Mouse (Mus musculus) CH12F3 (cell line): ENCODE results near the gene Kalrn.

Experiments
- in situ Hi-C: fragments of 300-500 bp; cut with MboI; formaldehyde crosslinking; loops from 2 replicates; pipeline ENCODE4 v1.14.3; 2020; ENCODE audit warnings: low sequenced_read_pairs

Kalrn gene

DNA sequence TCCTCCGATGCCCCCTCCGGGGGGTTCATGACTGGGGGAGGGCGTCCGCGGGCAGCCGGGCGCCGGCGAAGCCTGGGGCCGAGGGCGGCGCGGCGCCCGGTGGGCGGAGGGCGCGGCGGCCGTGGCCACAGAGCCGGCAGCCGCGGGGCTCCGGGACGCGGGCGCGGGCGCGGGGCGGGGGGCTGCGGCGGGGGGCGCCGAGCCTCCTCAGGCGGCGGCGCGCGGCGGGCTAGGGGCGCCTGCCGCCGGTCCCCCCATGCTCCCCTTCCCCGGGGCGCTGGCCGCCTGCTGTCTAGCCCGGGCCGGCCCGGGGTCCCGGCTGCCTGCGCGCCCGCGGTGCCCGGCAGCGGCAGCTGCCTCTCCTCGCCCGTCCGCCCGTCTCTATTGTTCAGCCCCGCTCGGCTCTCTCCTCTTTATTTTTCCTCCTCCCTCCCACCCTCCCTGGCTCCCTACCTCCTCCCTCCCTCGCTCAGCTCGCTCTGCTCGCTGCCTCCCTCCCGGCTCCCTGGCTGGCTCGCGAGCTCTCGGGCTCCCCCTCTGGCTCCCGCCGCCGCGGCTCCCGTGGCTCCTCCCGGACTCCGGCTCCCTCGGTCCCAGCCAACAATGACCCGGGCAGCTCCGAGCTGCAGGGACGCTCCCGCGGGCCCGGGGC lies at the start of gene Kalrn:
Gene Kalrn (minus strand): TSS at position 382 of the 652 bp plus-strand sequence.
- in situ Hi-C loops, result no loop called here

- in situ Hi-C loops, result no loop called here
These were observed 40.7 kb upstream of the Kalrn start for GRCm38 (mm10) chr16:34614021-34614420.

DNA sequence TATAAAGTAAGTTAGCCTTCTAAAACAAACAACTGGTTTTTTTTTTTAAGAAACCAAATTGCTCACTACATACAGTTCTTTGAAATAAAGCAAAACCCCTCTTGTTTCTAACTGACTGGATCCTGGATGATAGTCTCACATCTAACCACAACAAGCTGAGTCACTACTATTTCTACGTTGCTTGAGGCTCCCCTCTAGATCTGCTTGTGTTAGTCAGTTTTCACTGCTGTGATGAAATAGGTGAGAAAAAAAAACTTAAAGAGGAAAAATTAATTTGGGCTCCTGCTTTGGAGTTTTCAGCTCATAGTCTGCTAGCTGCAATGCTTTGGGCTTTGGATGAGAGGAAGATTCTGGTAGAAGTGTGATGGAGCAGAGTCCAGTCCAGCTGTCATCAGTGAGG lies 36.8 kb upstream of the Kalrn start:
- in situ Hi-C loops, result no loop called here

DNA sequence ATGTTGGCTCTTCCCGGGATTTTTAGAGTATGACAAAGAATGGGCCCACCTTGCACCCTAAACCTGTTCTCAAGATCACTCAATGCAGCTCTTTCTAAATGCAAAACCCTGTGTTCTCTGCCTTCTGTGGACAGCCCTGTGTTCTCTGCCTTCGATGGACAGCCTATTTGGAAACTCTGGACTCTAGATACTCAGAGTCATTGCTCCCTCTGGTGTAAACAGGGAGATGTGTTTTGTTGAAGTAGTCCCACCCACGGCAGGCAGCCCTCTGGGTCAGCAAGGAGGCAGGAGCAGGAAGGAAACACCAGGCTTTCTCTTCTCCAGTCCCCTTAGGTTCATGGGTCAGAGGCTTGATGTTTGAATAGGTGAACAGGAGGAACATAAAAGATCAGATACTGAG lies 32.3 kb upstream of the Kalrn start:
- in situ Hi-C loops, result no loop called here

GRCm38 (mm10) chr16:34603854-34604253 lies 30.5 kb upstream of the Kalrn start:
- in situ Hi-C loops, result no loop called here

DNA sequence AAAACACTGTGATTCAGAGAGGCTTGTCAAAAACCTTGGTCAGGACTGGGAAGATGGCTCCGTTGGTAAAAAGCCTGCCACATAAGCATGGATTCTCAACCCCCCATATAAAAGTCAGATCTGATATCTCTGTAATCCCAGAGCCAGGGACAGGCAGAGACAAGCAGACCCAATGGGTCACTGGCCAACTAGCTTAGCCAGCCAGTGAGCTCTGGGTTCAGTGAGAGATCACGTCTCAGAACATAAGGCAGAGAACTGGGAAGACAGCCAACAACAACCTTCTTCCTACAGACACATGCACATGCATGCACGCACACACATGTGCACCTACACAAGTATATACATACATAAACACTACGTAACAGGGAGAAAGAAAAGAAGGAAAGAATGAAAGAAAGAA lies 29.7 kb upstream of the Kalrn start:
- in situ Hi-C loops, result no loop called here

- in situ Hi-C loops, result no loop called here
These were observed 28.6 kb upstream of the Kalrn start for GRCm38 (mm10) chr16:34601954-34602353.

GRCm38 (mm10) chr16:34595294-34595693 lies 22.0 kb upstream of the Kalrn start:
- in situ Hi-C loops, result no loop called here

- in situ Hi-C loops, result no loop called here
These were observed 21.4 kb upstream of the Kalrn start for GRCm38 (mm10) chr16:34594597-34595262.

DNA sequence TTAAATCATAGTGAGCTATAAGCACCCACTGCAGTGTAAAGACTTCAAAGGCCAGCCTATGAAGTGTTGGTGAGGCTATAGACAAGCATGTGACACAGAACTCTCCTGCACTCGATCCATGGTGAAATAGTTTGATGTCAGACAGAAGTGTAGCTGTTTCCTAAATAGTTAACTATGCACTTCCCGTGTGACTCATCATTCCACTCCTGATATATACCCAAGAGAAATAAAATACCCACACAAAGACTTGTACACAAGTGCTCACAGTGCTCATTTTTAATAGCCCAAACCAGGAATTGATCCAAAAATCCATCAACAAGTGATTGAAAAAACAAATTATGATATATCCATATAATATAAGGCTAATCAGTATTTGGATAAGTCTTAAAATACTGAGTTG lies 19.4 kb upstream of the Kalrn start:
- in situ Hi-C loops, result no loop called here

DNA sequence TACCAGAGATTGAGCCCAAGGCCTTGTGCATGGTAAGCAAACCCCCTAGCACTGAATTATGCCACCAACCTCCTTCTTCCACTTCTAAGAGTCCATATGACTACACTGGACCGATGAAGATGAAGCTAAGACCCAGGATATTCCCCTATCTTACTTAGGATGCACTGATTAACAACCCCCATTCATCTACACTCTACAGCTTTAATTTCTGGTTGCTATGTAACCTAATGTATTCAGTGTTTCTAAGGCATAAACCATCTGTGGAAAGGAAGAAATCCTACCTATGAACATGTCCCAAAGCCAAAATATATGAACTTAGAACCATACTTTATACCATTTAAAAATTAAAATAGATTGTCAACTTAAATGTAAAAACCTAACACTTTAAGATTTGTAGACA lies 18.6 kb upstream of the Kalrn start:
- in situ Hi-C loops, result no loop called here

DNA sequence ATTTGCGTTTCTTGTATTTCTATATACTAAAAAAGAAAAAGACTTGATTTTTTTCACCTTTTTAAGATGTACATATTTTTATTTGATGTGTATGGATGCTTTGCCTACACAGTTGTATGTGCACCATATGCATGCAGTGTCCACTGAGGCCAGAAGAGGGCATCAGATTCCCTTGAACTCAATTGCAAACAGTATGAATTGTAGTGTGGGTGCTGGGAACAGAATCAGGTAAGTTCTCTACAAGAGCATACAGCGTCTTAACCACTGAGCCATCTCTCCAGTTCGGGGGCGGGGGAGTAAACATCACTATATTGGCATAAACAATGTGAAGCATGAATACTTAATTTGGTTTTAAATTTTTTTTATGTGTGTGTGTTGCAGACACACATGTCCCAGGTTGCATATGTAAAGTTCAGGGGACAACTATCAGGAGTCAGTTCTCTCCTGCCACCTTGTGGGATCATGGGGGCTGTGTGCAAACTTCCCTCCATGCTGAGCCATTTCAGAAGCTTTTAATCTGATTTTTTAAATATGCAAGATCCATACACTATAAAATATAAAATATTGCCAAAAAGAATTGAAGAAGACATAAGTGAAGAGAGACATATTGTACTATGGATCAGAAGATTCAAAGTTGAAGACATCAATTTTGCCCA lies 6.5 kb upstream of the Kalrn start:
- in situ Hi-C loops, result no loop called here

- in situ Hi-C loops, result no loop called here
These were observed 642 bp upstream of the Kalrn start for GRCm38 (mm10) chr16:34573856-34574491.

DNA sequence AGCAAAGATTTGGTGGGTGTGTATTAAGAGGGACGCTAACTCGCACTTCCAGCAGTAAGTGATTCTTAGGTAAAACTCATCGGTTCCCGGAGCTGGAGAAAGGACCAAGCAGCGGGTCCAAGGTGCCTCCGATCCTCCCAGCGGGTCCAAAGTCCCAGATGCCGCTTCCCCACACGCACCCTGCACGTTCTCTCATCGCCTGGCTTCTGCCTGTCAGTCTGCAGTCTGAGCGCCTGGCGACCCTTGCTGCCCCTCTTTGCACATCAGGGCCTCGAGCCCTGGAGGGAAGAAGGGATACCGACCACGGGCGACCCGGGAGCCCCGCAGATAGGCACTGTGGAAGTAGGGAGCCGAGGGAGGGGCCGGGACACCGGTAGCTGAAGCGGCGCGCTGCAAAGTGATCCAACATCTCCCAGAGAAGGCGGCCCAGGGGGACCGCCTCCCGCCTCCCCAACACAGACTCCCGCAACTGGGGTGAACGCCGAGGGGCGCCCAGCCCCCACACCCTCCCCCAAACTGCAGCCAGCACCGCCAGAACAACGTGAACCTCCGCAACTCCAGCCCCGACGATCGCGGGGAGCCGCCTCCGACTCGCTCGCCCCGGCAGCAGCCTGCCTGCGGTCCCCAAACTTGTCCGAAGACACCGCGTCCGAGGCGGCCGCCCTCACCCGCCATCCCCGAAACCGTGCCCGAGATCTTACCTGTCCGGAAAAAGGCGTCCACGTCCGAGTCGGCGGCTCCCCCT lies 754 bp downstream of the Kalrn start:
- in situ Hi-C loops, result no loop called here

DNA sequence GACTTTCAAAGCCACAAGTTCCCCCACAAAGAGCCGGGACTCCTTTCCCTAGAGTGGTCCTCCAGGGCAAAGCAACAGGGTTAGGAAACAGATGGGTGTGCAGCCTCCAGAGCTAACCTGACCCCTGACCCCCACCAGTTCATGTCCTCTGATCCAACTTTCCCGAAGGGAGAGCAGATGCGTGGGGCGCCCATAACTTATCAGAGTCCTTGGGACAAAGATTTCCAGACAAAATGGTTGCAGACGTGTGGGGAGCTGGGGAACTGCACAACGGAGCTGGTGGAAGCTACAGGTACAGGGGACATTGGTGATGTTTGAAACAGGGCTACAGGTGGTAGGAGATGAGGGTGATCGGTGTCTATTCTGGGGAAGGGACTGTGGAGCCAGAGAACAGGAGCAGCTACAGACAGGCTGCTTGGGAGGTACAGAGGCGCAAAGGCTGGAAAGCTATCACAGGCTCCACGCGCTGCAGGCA lies 1.4 kb downstream of the Kalrn start:
- in situ Hi-C loops, result no loop called here

DNA sequence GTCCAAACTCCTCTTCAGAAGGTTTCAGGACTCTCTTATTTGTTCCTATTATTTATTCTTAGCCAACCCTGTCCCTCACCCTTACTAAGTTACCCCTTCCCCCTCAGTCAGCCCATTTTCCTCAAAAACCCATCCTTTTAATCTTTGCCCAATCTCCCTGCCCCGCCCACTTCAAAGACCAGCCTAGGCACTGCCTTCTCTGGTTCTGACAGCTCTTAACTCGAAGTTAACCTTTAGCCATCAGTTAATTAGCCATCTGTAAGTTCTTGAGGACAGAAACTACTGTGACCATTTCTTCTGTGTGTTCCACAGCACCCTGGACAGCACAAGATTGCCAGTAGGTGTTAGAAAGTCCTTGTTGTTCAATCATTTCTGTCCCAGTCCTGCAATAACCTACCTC lies 3.4 kb downstream of the Kalrn start:
- in situ Hi-C loops, result no loop called here

DNA sequence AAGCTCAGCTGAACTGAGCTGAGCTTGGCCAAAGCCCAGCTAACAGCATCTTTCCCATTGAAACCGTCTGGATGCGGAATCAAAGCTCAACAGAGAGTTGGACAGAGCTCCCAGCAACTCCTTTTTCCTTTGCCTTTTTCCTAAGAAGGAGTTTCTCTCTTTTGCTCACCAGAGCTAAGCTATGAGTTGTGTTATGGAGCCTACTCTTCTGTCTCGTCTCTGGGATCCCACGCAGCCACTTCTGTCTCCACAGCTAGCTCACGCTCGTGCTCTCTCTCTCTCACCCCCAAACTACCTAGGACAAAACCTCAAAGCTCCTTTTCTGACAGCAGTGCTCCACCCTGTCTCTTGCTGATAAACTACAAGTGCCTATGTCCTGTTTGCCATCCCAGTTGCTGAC lies 4.5 kb downstream of the Kalrn start:
- in situ Hi-C loops, result no loop called here

- in situ Hi-C loops, result no loop called here
These were observed 9.6 kb downstream of the Kalrn start for GRCm38 (mm10) chr16:34563593-34564280.

DNA sequence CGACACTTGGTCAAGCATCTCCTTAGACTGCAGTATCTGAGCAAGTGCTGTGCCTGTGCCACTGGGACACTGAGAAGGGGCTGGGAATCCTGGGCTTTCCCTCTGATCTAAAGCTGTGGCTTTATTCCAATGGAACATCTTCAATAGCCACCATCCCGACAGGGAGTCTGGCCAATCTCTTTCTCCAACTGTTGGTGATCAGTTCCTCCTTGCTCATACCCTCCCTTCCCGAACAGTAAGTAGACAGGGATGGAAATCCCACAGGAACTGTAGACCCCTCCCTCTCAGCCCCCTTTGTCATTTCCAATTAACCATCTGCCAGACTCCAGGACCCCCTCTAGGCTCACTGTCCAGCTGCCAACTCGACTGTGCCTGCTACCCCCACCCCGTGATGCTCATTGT lies 11.6 kb downstream of the Kalrn start:
- in situ Hi-C loops, result no loop called here

DNA sequence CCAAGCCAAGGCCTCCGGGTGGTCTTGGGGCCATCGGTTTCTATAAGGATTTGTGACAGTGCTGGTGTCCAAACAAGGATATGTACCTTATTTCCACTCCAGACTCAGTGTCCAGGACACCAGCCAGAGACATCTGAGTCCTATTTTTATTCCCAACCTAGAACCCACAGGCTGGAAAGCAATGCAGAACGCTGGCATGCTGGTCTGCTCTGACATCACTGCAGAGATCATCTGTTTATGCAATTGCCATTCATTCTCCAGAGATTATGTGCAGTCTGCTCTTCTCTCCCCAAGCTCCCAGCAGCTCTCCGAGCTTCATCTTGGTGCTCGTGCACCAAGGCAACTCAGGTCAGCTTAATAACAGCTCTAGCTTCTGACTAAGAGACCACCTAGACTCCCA lies 12.5 kb downstream of the Kalrn start:
- in situ Hi-C loops, result no loop called here
